Mouse (Mus musculus): ENCODE data around the gene Gpcpd1.

Gene Gpcpd1

GRCm38 (mm10) chr2:132584191-132584590 lies 3.3 kb downstream of the Gpcpd1 start:
- no peak for DNase-seq

- no peak for DNase-seq
Observed at GRCm38 (mm10) chr2:132583126-132583525, 4.4 kb downstream of the Gpcpd1 start.

GRCm38 (mm10) chr2:132582227-132582626 lies 5.3 kb downstream of the Gpcpd1 start:
- DNase-seq = peak; percentile 79

GRCm38 (mm10) chr2:132579689-132580088 lies 7.8 kb downstream of the Gpcpd1 start:
- no peak for DNase-seq

GRCm38 (mm10) chr2:132578711-132579110 lies 8.8 kb downstream of the Gpcpd1 start:
- no peak for DNase-seq

- peak; percentile 97 for DNase-seq
Observed at GRCm38 (mm10) chr2:132578059-132578458, 9.5 kb downstream of the Gpcpd1 start.

- DNase-seq = peak; percentile 46
Observed at GRCm38 (mm10) chr2:132577431-132577981, 10.0 kb downstream of the Gpcpd1 start.

- no peak for DNase-seq
Observed at GRCm38 (mm10) chr2:132576522-132577135, 10.9 kb downstream of the Gpcpd1 start.

GRCm38 (mm10) chr2:132575759-132576439 lies 11.6 kb downstream of the Gpcpd1 start:
- DNase-seq = peak; percentile 16

- no peak for DNase-seq
Observed at GRCm38 (mm10) chr2:132575256-132575655, 12.3 kb downstream of the Gpcpd1 start.

GRCm38 (mm10) chr2:132573280-132573679 lies 14.2 kb downstream of the Gpcpd1 start:
- DNase-seq = no peak

- no peak for DNase-seq
Observed at GRCm38 (mm10) chr2:132572651-132573050, 14.9 kb downstream of the Gpcpd1 start.

- no peak for DNase-seq
Observed at GRCm38 (mm10) chr2:132571301-132571700, 16.2 kb downstream of the Gpcpd1 start.

- DNase-seq = no peak
Observed at GRCm38 (mm10) chr2:132570869-132571268, 16.7 kb downstream of the Gpcpd1 start.

GRCm38 (mm10) chr2:132569686-132570085 lies 17.8 kb downstream of the Gpcpd1 start:
- no peak for DNase-seq

GRCm38 (mm10) chr2:132567414-132567813 lies 20.1 kb downstream of the Gpcpd1 start:
- no peak for DNase-seq

- DNase-seq = no peak
Observed at GRCm38 (mm10) chr2:132561860-132562259, 25.7 kb downstream of the Gpcpd1 start.

- no peak for DNase-seq
Observed at GRCm38 (mm10) chr2:132527864-132528263, 59.7 kb downstream of the Gpcpd1 start.

- peak; percentile 21 for DNase-seq
Observed at GRCm38 (mm10) chr2:132526894-132527532, 60.5 kb downstream of the Gpcpd1 start.

- no peak for DNase-seq
Observed at GRCm38 (mm10) chr2:132526110-132526509, 61.4 kb downstream of the Gpcpd1 start.

GRCm38 (mm10) chr2:132518021-132518901 lies 69.3 kb downstream of the Gpcpd1 start:
- no peak for DNase-seq

- DNase-seq = no peak
Observed at GRCm38 (mm10) chr2:132517194-132517836, 70.2 kb downstream of the Gpcpd1 start.

Measured in right cerebral cortex, adult 18-20 months (tissue).